Mouse (Mus musculus): ENCODE measurements at regions not wholly inside any gene's neighbourhood (a gene's known extent, or its start where the extent isn't known, plus 50 kb on each side); places are given as distances from the start of the nearest gene placed in this dataset.

GRCm38 (mm10) chr13:97665226-97665625, 95.2 kb downstream of the Gm10260 start:
- in situ Hi-C loops (cut with MboI; ENCODE audit: low pct_unique_long_range_greater_than_20kb in 1 of 2, low sequenced_read_pairs in 2 of 2, unreplicated experiment in 1 of 2), result no loop called here

GRCm38 (mm10) chr13:97662741-97663140, 97.7 kb downstream of the Gm10260 start:
- in situ Hi-C loops (cut with MboI; ENCODE audit: low pct_unique_long_range_greater_than_20kb in 1 of 2, low sequenced_read_pairs in 2 of 2, unreplicated experiment in 1 of 2), result no loop called here

- in situ Hi-C loops (cut with MboI; ENCODE audit: low pct_unique_long_range_greater_than_20kb in 1 of 2, low sequenced_read_pairs in 2 of 2, unreplicated experiment in 1 of 2), result no loop called here
These were observed 103.8 kb downstream of the Gm10260 start for GRCm38 (mm10) chr13:97656618-97657017.

- in situ Hi-C loops (cut with MboI; ENCODE audit: low pct_unique_long_range_greater_than_20kb in 1 of 2, low sequenced_read_pairs in 2 of 2, unreplicated experiment in 1 of 2), result no loop called here
These were observed 108.2 kb downstream of the Gm10260 start for GRCm38 (mm10) chr13:97652279-97652678.

GRCm38 (mm10) chr13:97651761-97652160, 108.7 kb downstream of the Gm10260 start:
- in situ Hi-C loops (cut with MboI; ENCODE audit: low pct_unique_long_range_greater_than_20kb in 1 of 2, low sequenced_read_pairs in 2 of 2, unreplicated experiment in 1 of 2), result no loop called here

- in situ Hi-C loops (cut with MboI; ENCODE audit: low pct_unique_long_range_greater_than_20kb in 1 of 2, low sequenced_read_pairs in 2 of 2, unreplicated experiment in 1 of 2), result no loop called here
These were observed 109.3 kb downstream of the Gm10260 start for GRCm38 (mm10) chr13:97651176-97651575.

- in situ Hi-C loops (cut with MboI; ENCODE audit: low pct_unique_long_range_greater_than_20kb in 1 of 2, low sequenced_read_pairs in 2 of 2, unreplicated experiment in 1 of 2), result no loop called here
These were observed 110.2 kb downstream of the Gm10260 start for GRCm38 (mm10) chr13:97650191-97650590.

GRCm38 (mm10) chr13:97647486-97647885, 112.9 kb downstream of the Gm10260 start:
- in situ Hi-C loops (cut with MboI; ENCODE audit: low pct_unique_long_range_greater_than_20kb in 1 of 2, low sequenced_read_pairs in 2 of 2, unreplicated experiment in 1 of 2), result no loop called here

GRCm38 (mm10) chr13:97646021-97646385, 114.4 kb downstream of the Gm10260 start:
- in situ Hi-C loops (cut with MboI; ENCODE audit: low pct_unique_long_range_greater_than_20kb in 1 of 2, low sequenced_read_pairs in 2 of 2, unreplicated experiment in 1 of 2), result no loop called here

GRCm38 (mm10) chr13:97645107-97646020, 115.1 kb downstream of the Gm10260 start:
- in situ Hi-C loops (cut with MboI; ENCODE audit: low pct_unique_long_range_greater_than_20kb in 1 of 2, low sequenced_read_pairs in 2 of 2, unreplicated experiment in 1 of 2), result no loop called here

GRCm38 (mm10) chr13:97640236-97640635, 120.2 kb downstream of the Gm10260 start:
- in situ Hi-C loops (cut with MboI; ENCODE audit: low pct_unique_long_range_greater_than_20kb in 1 of 2, low sequenced_read_pairs in 2 of 2, unreplicated experiment in 1 of 2), result no loop called here

GRCm38 (mm10) chr13:97639656-97640055, 120.8 kb downstream of the Gm10260 start:
- in situ Hi-C loops (cut with MboI; ENCODE audit: low pct_unique_long_range_greater_than_20kb in 1 of 2, low sequenced_read_pairs in 2 of 2, unreplicated experiment in 1 of 2), result no loop called here

GRCm38 (mm10) chr13:97638457-97639088, 121.9 kb downstream of the Gm10260 start:
- in situ Hi-C loops (cut with MboI; ENCODE audit: low pct_unique_long_range_greater_than_20kb in 1 of 2, low sequenced_read_pairs in 2 of 2, unreplicated experiment in 1 of 2), result no loop called here

- in situ Hi-C loops (cut with MboI; ENCODE audit: low pct_unique_long_range_greater_than_20kb in 1 of 2, low sequenced_read_pairs in 2 of 2, unreplicated experiment in 1 of 2), result no loop called here
These were observed 122.9 kb downstream of the Gm10260 start for GRCm38 (mm10) chr13:97637506-97637905.

- in situ Hi-C loops (cut with MboI; ENCODE audit: low pct_unique_long_range_greater_than_20kb in 1 of 2, low sequenced_read_pairs in 2 of 2, unreplicated experiment in 1 of 2), result no loop called here
These were observed 126.2 kb downstream of the Gm10260 start for GRCm38 (mm10) chr13:97634041-97634788.

GRCm38 (mm10) chr13:97633551-97633950, 126.9 kb downstream of the Gm10260 start:
- in situ Hi-C loops (cut with MboI; ENCODE audit: low pct_unique_long_range_greater_than_20kb in 1 of 2, low sequenced_read_pairs in 2 of 2, unreplicated experiment in 1 of 2), result no loop called here

GRCm38 (mm10) chr13:97631872-97632402, 128.5 kb downstream of the Gm10260 start:
- in situ Hi-C loops (cut with MboI; ENCODE audit: low pct_unique_long_range_greater_than_20kb in 1 of 2, low sequenced_read_pairs in 2 of 2, unreplicated experiment in 1 of 2), result no loop called here

- in situ Hi-C loops (cut with MboI; ENCODE audit: low pct_unique_long_range_greater_than_20kb in 1 of 2, low sequenced_read_pairs in 2 of 2, unreplicated experiment in 1 of 2), result no loop called here
These were observed 129.5 kb downstream of the Gm10260 start for GRCm38 (mm10) chr13:97630921-97631320.

GRCm38 (mm10) chr13:97628608-97629007, 131.8 kb downstream of the Gm10260 start:
- in situ Hi-C loops (cut with MboI; ENCODE audit: low pct_unique_long_range_greater_than_20kb in 1 of 2, low sequenced_read_pairs in 2 of 2, unreplicated experiment in 1 of 2), result no loop called here
